Mouse (Mus musculus) liver, adult 2 months (tissue): ENCODE measurements around the gene Olfr373.

Experiments
- CTCF ChIP-seq: fragments of 200-500 bp; IDR thresholded peaks from 2 replicates; pipeline ENCODE4 v1.5.1; 2011; ENCODE audit warnings: low read depth, low read length, control low read depth
- POLR2A ChIP-seq: fragments of 200-500 bp; IDR thresholded peaks from 2 replicates; pipeline ENCODE4 v1.6.1; 2011; ENCODE audit warnings: low read length, control low read depth; ENCODE audit not compliant: insufficient read depth; ENCODE audit errors: extremely low read depth

DNA sequence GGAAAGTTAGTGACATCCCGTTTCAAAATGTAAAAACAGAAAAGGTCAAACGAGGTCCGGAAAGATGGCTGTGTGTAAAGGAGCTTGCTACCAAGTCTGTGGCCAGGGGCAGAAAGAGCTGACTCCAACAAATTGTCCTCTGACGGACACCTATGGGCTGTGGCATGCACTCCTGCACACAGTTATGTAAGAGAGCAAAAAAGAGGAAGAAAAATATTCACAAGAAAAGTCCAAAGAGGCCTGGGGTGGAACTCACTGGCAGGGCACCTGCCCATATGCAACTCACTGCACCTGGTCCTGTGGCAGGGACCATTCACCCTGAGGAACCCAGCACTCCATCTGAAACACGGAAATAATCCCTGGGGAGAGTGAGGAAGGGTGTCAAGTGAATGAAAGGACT lies 1.8 kb downstream of the Olfr373 start:
- no peak for TF ChIP-seq CTCF
- TF ChIP-seq POLR2A: no peak
